Mouse (Mus musculus): ENCODE measurements around the gene Prr12. TPM values are rescaled to one million over a fixed set of nuclear protein-coding genes. Genes with fewer than 3 reads are reported as not detected.
A peak's percentile ranks its signal among the peaks of the same experiment; 100 is the strongest.

Prr12 gene
- total and polyA plus RNA-seq, 2 experiments from 2014 or later = 9.2 to 14.0 TPM

- Histone ChIP-seq H3K27me3 (ENCODE audit: insufficient read depth, low read length) (no peaks in the 10 kb centered on the region), H3K9me3 (ENCODE audit: low read length) (no peaks in the 10 kb centered on the region), H3K4me3 (ENCODE audit: low read length) (no peak overlapping the region), H3K9ac (replicated peaks; ENCODE audit: low read length) (no peak overlapping the region), H3K36me3 (ENCODE audit: insufficient read depth, low read length) (no peaks in the 10 kb centered on the region), H3K4me2 (ENCODE audit: low read depth, low read length) (no peak overlapping the region), H3K27ac (no peak overlapping the region), H3K4me1 (ENCODE audit: insufficient read depth, low read length) (peaks cover 11% of the 10 kb centered on the region)
- no peak for DNase-seq (ENCODE audit: low spot score)
- TF ChIP-seq CTCF (IDR thresholded peaks at IDR 0.05; ENCODE audit: low read depth) = no peak
- ATAC-seq = no peak
- 90% methylated on average over 6 of the region's 6 CpGs for WGBS
These were observed 8.0 kb upstream of the Prr12 start for GRCm38 (mm10) chr7:45060632-45061122.

GRCm38 (mm10) chr7:45058607-45059571, 6.2 kb upstream of the Prr12 start:
- 0 out of 2 replicates have a peak overlapping the region, but pooled peaks have one; percentile 24 for H3K9ac ChIP-seq (replicated peaks; ENCODE audit: low read length)
- H3K9me3 ChIP-seq (ENCODE audit: low read length) = no peaks in the 10 kb centered on the region
- no peak for TF ChIP-seq CTCF (IDR thresholded peaks at IDR 0.05; ENCODE audit: low read depth)
- ATAC-seq (peak; percentile 25; the same call in 1 of the 2 replicates), DNase-seq (ENCODE audit: low spot score) (peak; percentile 67)
- no peak overlapping the region for H3K4me2 ChIP-seq (ENCODE audit: low read depth, low read length)
- no peaks in the 10 kb centered on the region for H3K27me3 ChIP-seq (ENCODE audit: insufficient read depth, low read length)
- H3K27ac ChIP-seq = peak overlapping the region; percentile 77
- H3K36me3 ChIP-seq (ENCODE audit: insufficient read depth, low read length) = no peaks in the 10 kb centered on the region
- no peak overlapping the region for H3K4me3 ChIP-seq (ENCODE audit: low read length)
- peaks cover 11% of the 10 kb centered on the region for H3K4me1 ChIP-seq (ENCODE audit: insufficient read depth, low read length)
- WGBS = 74% methylated on average over 10 of the region's 10 CpGs

GRCm38 (mm10) chr7:45056972-45057348, 4.3 kb upstream of the Prr12 start:
- Histone ChIP-seq H3K4me1 (ENCODE audit: insufficient read depth, low read length) (peaks cover 11% of the 10 kb centered on the region), H3K4me3 (ENCODE audit: low read length) (no peak overlapping the region), H3K27ac (no peak overlapping the region), H3K9ac (replicated peaks; ENCODE audit: low read length) (no peak overlapping the region), H3K27me3 (ENCODE audit: insufficient read depth, low read length) (no peaks in the 10 kb centered on the region), H3K36me3 (ENCODE audit: insufficient read depth, low read length) (no peaks in the 10 kb centered on the region), H3K9me3 (ENCODE audit: low read length) (no peaks in the 10 kb centered on the region), H3K4me2 (ENCODE audit: low read depth, low read length) (no peak overlapping the region)
- TF ChIP-seq CTCF (IDR thresholded peaks at IDR 0.05; ENCODE audit: low read depth) = no peak
- no peak for DNase-seq (ENCODE audit: low spot score)
- ATAC-seq = no peak

- no peak overlapping the region for H3K27ac ChIP-seq
- ATAC-seq = no peak
- H3K9me3 ChIP-seq (ENCODE audit: low read length) = no peaks in the 10 kb centered on the region
- WGBS = 62% methylated on average over 14 of the region's 14 CpGs
- H3K4me1 ChIP-seq (ENCODE audit: insufficient read depth, low read length) = peaks cover 8% of the 10 kb centered on the region
- no peak for TF ChIP-seq CTCF (IDR thresholded peaks at IDR 0.05; ENCODE audit: low read depth)
- H3K4me2 ChIP-seq (ENCODE audit: low read depth, low read length) = no peak overlapping the region
- no peaks in the 10 kb centered on the region for H3K36me3 ChIP-seq (ENCODE audit: insufficient read depth, low read length)
- H3K9ac ChIP-seq (replicated peaks; ENCODE audit: low read length) = no peak overlapping the region
- DNase-seq (ENCODE audit: low spot score) = no peak
- no peak overlapping the region for H3K4me3 ChIP-seq (ENCODE audit: low read length)
- no peaks in the 10 kb centered on the region for H3K27me3 ChIP-seq (ENCODE audit: insufficient read depth, low read length)
These were observed 3.8 kb upstream of the Prr12 start for GRCm38 (mm10) chr7:45056329-45056971.

- peak overlapping the region; percentile 99 for H3K27ac ChIP-seq
- TF ChIP-seq CTCF (IDR thresholded peaks at IDR 0.05; ENCODE audit: low read depth) = no peak
- H3K4me2 ChIP-seq (ENCODE audit: low read depth, low read length) = peak overlapping the region; percentile 96
- H3K9me3 ChIP-seq (ENCODE audit: low read length) = no peaks in the 10 kb centered on the region
- no peaks in the 10 kb centered on the region for H3K27me3 ChIP-seq (ENCODE audit: insufficient read depth, low read length)
- peak overlapping the region; percentile 81 for H3K9ac ChIP-seq (replicated peaks; ENCODE audit: low read length)
- peaks cover 10% of the 10 kb centered on the region for H3K36me3 ChIP-seq (ENCODE audit: insufficient read depth, low read length)
- 0 out of 2 replicates have a peak, but pooled peaks cover 8% of the 10 kb centered on the region for H3K4me1 ChIP-seq (ENCODE audit: insufficient read depth, low read length)
- WGBS = under 1% methylated on average over 32 of the region's 33 CpGs
- peak overlapping the region; percentile 88 for H3K4me3 ChIP-seq (ENCODE audit: low read length)
- DNase-seq (ENCODE audit: low spot score) (peak; percentile 95), ATAC-seq (peak; percentile 90)
These were observed 1.3 kb upstream of the Prr12 start for GRCm38 (mm10) chr7:45053931-45054510.

GRCm38 (mm10) chr7:45053117-45053930, 643 bp upstream of the Prr12 start:
- DNase-seq (ENCODE audit: low spot score) (peak; percentile 85), ATAC-seq (peak; percentile 54)
- no peaks in the 10 kb centered on the region for H3K27me3 ChIP-seq (ENCODE audit: insufficient read depth, low read length)
- H3K9ac ChIP-seq (replicated peaks; ENCODE audit: low read length) = peak overlapping the region; percentile 81
- H3K36me3 ChIP-seq (ENCODE audit: insufficient read depth, low read length) = peaks cover 17% of the 10 kb centered on the region
- H3K27ac ChIP-seq = peak overlapping the region; percentile 99
- peak overlapping the region; percentile 88 for H3K4me3 ChIP-seq (ENCODE audit: low read length)
- no peaks in the 10 kb centered on the region for H3K9me3 ChIP-seq (ENCODE audit: low read length)
- H3K4me2 ChIP-seq (ENCODE audit: low read depth, low read length) = peak overlapping the region; percentile 96
- WGBS = under 1% methylated on average over 30 of the region's 59 CpGs
- H3K4me1 ChIP-seq (ENCODE audit: insufficient read depth, low read length) = 0 out of 2 replicates have a peak, but pooled peaks cover 5% of the 10 kb centered on the region
- TF ChIP-seq CTCF (IDR thresholded peaks at IDR 0.05; ENCODE audit: low read depth) = no peak

Measured in hindbrain, postnatal 0 days (tissue).